Mouse (Mus musculus): ENCODE measurements around the gene Sf3b2. TPM values are rescaled to one million over a fixed set of nuclear protein-coding genes. Genes with fewer than 3 reads are reported as not detected.

Gene Sf3b2
- polyA plus RNA-seq, 1 experiment from 2014 or later, result 362 TPM

Other genes starting within 250 kb of the Sf3b2 start
- 3.0 and 4.2 TPM in 2 replicates for gene Rin1, start 245.0 kb downstream of the Sf3b2 start, polyA plus RNA-seq (2015; fragmentation: Nextera tagmentation; extraction: Ambion mirVana)
- gene Cd248, start 227.4 kb downstream of the Sf3b2 start, polyA plus RNA-seq (2015; fragmentation: Nextera tagmentation; extraction: Ambion mirVana), result 50.3 and 74.1 TPM in 2 replicates
- 1.3 and 1.8 TPM in 2 replicates for gene Tmem151a, start 209.9 kb downstream of the Sf3b2 start, polyA plus RNA-seq (2015; fragmentation: Nextera tagmentation; extraction: Ambion mirVana)
- 99.8 and 101 TPM in 2 replicates for gene Yif1a, start 206.9 kb downstream of the Sf3b2 start, polyA plus RNA-seq (2015; fragmentation: Nextera tagmentation; extraction: Ambion mirVana)
- 13.3 and 15.1 TPM in 2 replicates for gene Cnih2, start 196.9 kb downstream of the Sf3b2 start, polyA plus RNA-seq (2015; fragmentation: Nextera tagmentation; extraction: Ambion mirVana)
- 268 and 290 TPM in 2 replicates for gene Rab1b, start 188.4 kb downstream of the Sf3b2 start, polyA plus RNA-seq (2015; fragmentation: Nextera tagmentation; extraction: Ambion mirVana)
- gene Klc2, start 176.9 kb downstream of the Sf3b2 start, polyA plus RNA-seq (2015; fragmentation: Nextera tagmentation; extraction: Ambion mirVana), result 27.5 and 27.8 TPM in 2 replicates
- gene Pacs1, start 22.3 kb downstream of the Sf3b2 start, polyA plus RNA-seq (2015; fragmentation: Nextera tagmentation; extraction: Ambion mirVana), result 23.2 and 25.0 TPM in 2 replicates
- gene Gal3st3, start 2.9 kb upstream of the Sf3b2 start, polyA plus RNA-seq (2015; fragmentation: Nextera tagmentation; extraction: Ambion mirVana), result 3.8 and 3.9 TPM in 2 replicates
- not detected in 2 replicates for gene Catsper1, start 40.3 kb upstream of the Sf3b2 start, polyA plus RNA-seq (2015; fragmentation: Nextera tagmentation; extraction: Ambion mirVana)
- gene Cst6, start 54.1 kb upstream of the Sf3b2 start, polyA plus RNA-seq (2015; fragmentation: Nextera tagmentation; extraction: Ambion mirVana), result 0.45 and 1.2 TPM in 2 replicates
- 58.4 and 59.3 TPM in 2 replicates for gene Eif1ad, start 71.3 kb upstream of the Sf3b2 start, polyA plus RNA-seq (2015; fragmentation: Nextera tagmentation; extraction: Ambion mirVana)
- 477 and 508 TPM in 2 replicates for gene Banf1, start 71.7 kb upstream of the Sf3b2 start, polyA plus RNA-seq (2015; fragmentation: Nextera tagmentation; extraction: Ambion mirVana)
- 82.0 and 87.6 TPM in 2 replicates for gene Sart1, start 93.2 kb upstream of the Sf3b2 start, polyA plus RNA-seq (2015; fragmentation: Nextera tagmentation; extraction: Ambion mirVana)
- gene Tsga10ip, start 107.1 kb upstream of the Sf3b2 start, polyA plus RNA-seq (2015; fragmentation: Nextera tagmentation; extraction: Ambion mirVana), result 0.30 and 0.57 TPM in 2 replicates
- gene Drap1, start 129.5 kb upstream of the Sf3b2 start, polyA plus RNA-seq (2015; fragmentation: Nextera tagmentation; extraction: Ambion mirVana), result 248 and 250 TPM in 2 replicates
- gene AI837181, start 129.7 kb upstream of the Sf3b2 start, polyA plus RNA-seq (2015; fragmentation: Nextera tagmentation; extraction: Ambion mirVana), result 54.2 and 59.0 TPM in 2 replicates
- gene Fosl1, start 152.1 kb upstream of the Sf3b2 start, polyA plus RNA-seq (2015; fragmentation: Nextera tagmentation; extraction: Ambion mirVana), result 0.39 TPM in 1 of 2 replicates, not detected in the other
- gene Ccdc85b, start 162.4 kb upstream of the Sf3b2 start, polyA plus RNA-seq (2015; fragmentation: Nextera tagmentation; extraction: Ambion mirVana), result 10.1 and 11.3 TPM in 2 replicates
- gene Fibp, start 165.2 kb upstream of the Sf3b2 start, polyA plus RNA-seq (2015; fragmentation: Nextera tagmentation; extraction: Ambion mirVana), result 119 and 128 TPM in 2 replicates
- gene Ctsw, start 173.1 kb upstream of the Sf3b2 start, polyA plus RNA-seq (2015; fragmentation: Nextera tagmentation; extraction: Ambion mirVana), result 1.1 and 1.5 TPM in 2 replicates
- gene Efemp2, start 178.5 kb upstream of the Sf3b2 start, polyA plus RNA-seq (2015; fragmentation: Nextera tagmentation; extraction: Ambion mirVana), result 156 and 179 TPM in 2 replicates
- 37.0 and 47.4 TPM in 2 replicates for gene Mus81, start 192.9 kb upstream of the Sf3b2 start, polyA plus RNA-seq (2015; fragmentation: Nextera tagmentation; extraction: Ambion mirVana)
- gene Cfl1, start 195.0 kb upstream of the Sf3b2 start, polyA plus RNA-seq (2015; fragmentation: Nextera tagmentation; extraction: Ambion mirVana), result 2,798 and 2,930 TPM in 2 replicates
- 0.30 and 0.32 TPM in 2 replicates for gene 1700020D05Rik, start 208.3 kb upstream of the Sf3b2 start, polyA plus RNA-seq (2015; fragmentation: Nextera tagmentation; extraction: Ambion mirVana)
- 7.5 and 9.3 TPM in 2 replicates for gene Snx32, start 215.1 kb upstream of the Sf3b2 start, polyA plus RNA-seq (2015; fragmentation: Nextera tagmentation; extraction: Ambion mirVana)

Data from kidney, embryonic 15.5 days (tissue).